Mouse (Mus musculus) intestine, postnatal 0 days (tissue): Measurements from ENCODE around the gene Rnaseh2a. TPM values are rescaled to one million over a fixed set of nuclear protein-coding genes. Genes with fewer than 3 reads are reported as not detected.

Experiments
- ATAC-seq: fragments of 200-750 bp; cut with Nextera tagmentation; 2 replicates; pipeline ENCODE4 v1.8.0; 2017; ENCODE audit warnings: mild to moderate bottlenecking, moderate TSS enrichment, moderate library complexity
- H3K27ac ChIP-seq: fragments of 300-500 bp; sonication (generic); 2 replicates; pipeline ENCODE4 v1.5.1; 2014; ENCODE audit warnings: mild to moderate bottlenecking, low read depth, low read length, moderate library complexity
- H3K27me3 ChIP-seq: fragments of 300-500 bp; sonication (generic); replicated peaks from 2 replicates; pipeline ENCODE4 v1.6.1; 2014; ENCODE audit warnings: low read length, mixed read lengths; ENCODE audit not compliant: control insufficient read depth, insufficient read depth
- H3K36me3 ChIP-seq: fragments of 300-500 bp; sonication (generic); 2 replicates; pipeline ENCODE4 v1.6.1; 2014; ENCODE audit warnings: mild to moderate bottlenecking, moderate library complexity; ENCODE audit not compliant: control insufficient read depth, insufficient read depth
- H3K4me1 ChIP-seq: fragments of 300-500 bp; sonication (generic); replicated peaks from 2 replicates; pipeline ENCODE4 v1.6.1; 2014; ENCODE audit warnings: antibody characterized with exemption, low read length, mixed read lengths; ENCODE audit not compliant: control insufficient read depth, insufficient read depth
- H3K4me2 ChIP-seq: fragments of 300-500 bp; sonication (generic); replicated peaks from 2 replicates; pipeline ENCODE4 v1.6.1; 2014; ENCODE audit warnings: low read depth, mild to moderate bottlenecking, moderate library complexity
- H3K4me3 ChIP-seq: fragments of 300-500 bp; sonication (generic); 2 replicates; pipeline ENCODE4 v1.5.1; 2014; ENCODE audit warnings: low read depth, low read length
- H3K9ac ChIP-seq: fragments of 300-500 bp; sonication (generic); 2 replicates; pipeline ENCODE4 v1.6.1; 2014; ENCODE audit warnings: mild to moderate bottlenecking, low read depth, low read length
- H3K9me3 ChIP-seq: fragments of 300-500 bp; sonication (generic); 2 replicates; pipeline ENCODE4 v1.6.1; 2016; ENCODE audit warnings: mixed run types; ENCODE audit not compliant: control insufficient read depth
- CTCF ChIP-seq: sonication (generic); IDR thresholded peaks from 2 replicates; pipeline ENCODE4 v1.5.1; 2016; ENCODE audit warnings: low read depth, mild to moderate bottlenecking, control low read depth, antibody characterized with exemption, moderate library complexity
- WGBS: fragments of 180-500 bp; shearing (Covaris S2); extraction: QIAGEN DNeasy Blood & Tissue Kit; methylation state at CpG from one replicate; pipeline ENCODE4 v1.1.7; 2014; 5-methylcytosine and 5-hydroxymethylcytosine counted together
- polyA plus RNA-seq: library from polyadenylated mRNA; unstranded; fragments of >200 nt; fragmentation: Nextera tagmentation; extraction: Ambion mirVana; gene quantifications from 2 replicates; pipeline ENCODE4 v1.2.1, GENCODE M21; 2015

The Rnaseh2a gene
- polyA plus RNA-seq, 1 experiment from 2014 or later: 53.2 TPM

GRCm38 (mm10) chr8:84917781-84918180 lies 51.8 kb downstream of the Rnaseh2a start:
- TF ChIP-seq CTCF: no peak
- H3K9ac ChIP-seq: no peak overlapping the region
- 50% methylated on average over 20 of the region's 20 CpGs for WGBS
- ATAC-seq: no peak
- H3K36me3 ChIP-seq: no peaks in the 10 kb centered on the region
- no peak overlapping the region for H3K4me3 ChIP-seq
- H3K27me3 ChIP-seq: peaks cover 9% of the 10 kb centered on the region; the same call in 1 of the 2 replicates
- no peak overlapping the region for H3K27ac ChIP-seq
- no peaks in the 10 kb centered on the region for H3K9me3 ChIP-seq
- H3K4me1 ChIP-seq: peaks cover 4% of the 10 kb centered on the region; the same call in 1 of the 2 replicates
- H3K4me2 ChIP-seq: no peak overlapping the region

- H3K4me1 ChIP-seq: peaks cover 6% of the 10 kb centered on the region; the same call in 1 of the 2 replicates
- H3K9me3 ChIP-seq: no peaks in the 10 kb centered on the region
- no peak for TF ChIP-seq CTCF
- H3K27me3 ChIP-seq: peaks cover 21% of the 10 kb centered on the region; the same call in 1 of the 2 replicates
- no peak overlapping the region for H3K27ac ChIP-seq
- no peak for ATAC-seq
- no peak overlapping the region for H3K9ac ChIP-seq
- no peaks in the 10 kb centered on the region; the same call in 1 of the 2 replicates for H3K36me3 ChIP-seq
- H3K4me3 ChIP-seq: no peak overlapping the region
- WGBS: 90% methylated on average over 8 of the region's 8 CpGs
- no peak overlapping the region for H3K4me2 ChIP-seq
Measured at GRCm38 (mm10) chr8:84915269-84915668, 54.3 kb downstream of the Rnaseh2a start.

- H3K4me3 ChIP-seq: no peak overlapping the region
- H3K4me2 ChIP-seq: peak overlapping the region; percentile 77
- 31% methylated on average over 4 of the region's 4 CpGs for WGBS
- H3K4me1 ChIP-seq: peaks cover 7% of the 10 kb centered on the region; the same call in 1 of the 2 replicates
- no peaks in the 10 kb centered on the region; the same call in 1 of the 2 replicates for H3K36me3 ChIP-seq
- no peak overlapping the region for H3K27ac ChIP-seq
- H3K27me3 ChIP-seq: peaks cover 21% of the 10 kb centered on the region; the same call in 1 of the 2 replicates
- H3K9ac ChIP-seq: no peak overlapping the region
- no peaks in the 10 kb centered on the region for H3K9me3 ChIP-seq
- ATAC-seq: no peak
- TF ChIP-seq CTCF: peak; percentile 65
Measured at GRCm38 (mm10) chr8:84913960-84914359, 55.6 kb downstream of the Rnaseh2a start.

GRCm38 (mm10) chr8:84913502-84913900 lies 56.1 kb downstream of the Rnaseh2a start:
- no peak for TF ChIP-seq CTCF
- Histone ChIP-seq H3K27me3 (peaks cover 21% of the 10 kb centered on the region; the same call in 1 of the 2 replicates), H3K4me2 (peak overlapping the region; percentile 77), H3K9ac (no peak overlapping the region), H3K9me3 (no peaks in the 10 kb centered on the region), H3K36me3 (no peaks in the 10 kb centered on the region; the same call in 1 of the 2 replicates), H3K4me1 (peaks cover 11% of the 10 kb centered on the region; the same call in 1 of the 2 replicates), H3K4me3 (peak overlapping the region; percentile 42), H3K27ac (no peak overlapping the region)
- WGBS: 7% methylated on average over 9 of the region's 9 CpGs
- no peak for ATAC-seq

DNA sequence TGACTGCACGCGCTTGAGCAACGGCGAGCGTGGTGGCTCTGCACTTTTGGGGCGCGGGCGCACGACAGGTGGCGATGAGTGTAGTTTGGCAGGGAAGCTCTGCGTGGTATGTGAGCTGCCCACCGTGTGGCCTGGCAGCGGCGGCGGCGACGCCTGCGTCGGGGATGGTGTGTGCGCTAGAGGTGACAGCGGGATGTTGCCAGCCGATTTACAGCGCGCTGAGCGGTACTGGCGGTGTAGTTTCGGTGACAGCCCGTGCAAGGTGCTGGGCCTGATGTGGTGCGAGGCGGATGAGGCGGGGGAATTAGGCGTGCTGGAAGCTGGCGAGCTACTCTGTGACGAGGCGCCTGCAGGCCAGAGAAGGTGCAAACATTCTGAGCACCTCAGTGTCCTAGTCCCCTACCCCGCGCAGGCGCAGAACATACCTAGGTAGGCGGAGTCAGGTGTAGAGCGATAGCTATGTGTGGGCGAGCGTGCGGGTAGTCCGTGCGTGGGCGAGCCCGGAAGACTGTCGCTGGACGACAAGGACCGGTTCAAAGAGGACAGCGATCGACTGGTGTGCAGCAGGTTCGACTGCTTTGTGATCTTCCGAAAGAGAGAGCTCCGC lies 56.6 kb downstream of the Rnaseh2a start:
- Histone ChIP-seq H3K9me3 (no peaks in the 10 kb centered on the region), H3K36me3 (no peaks in the 10 kb centered on the region; the same call in 1 of the 2 replicates), H3K27me3 (peaks cover 21% of the 10 kb centered on the region; the same call in 1 of the 2 replicates), H3K9ac (no peak overlapping the region), H3K4me1 (peaks cover 12% of the 10 kb centered on the region; the same call in 1 of the 2 replicates), H3K27ac (no peak overlapping the region), H3K4me2 (peak overlapping the region; percentile 77), H3K4me3 (peak overlapping the region; percentile 42)
- WGBS: 1% methylated on average over 55 of the region's 55 CpGs
- TF ChIP-seq CTCF: no peak
- peak; percentile 49 for ATAC-seq

GRCm38 (mm10) chr8:84912391-84912790 lies 57.2 kb downstream of the Rnaseh2a start:
- 29% methylated on average over 27 of the region's 27 CpGs for WGBS
- Histone ChIP-seq H3K9me3 (no peaks in the 10 kb centered on the region), H3K27ac (no peak overlapping the region), H3K36me3 (no peaks in the 10 kb centered on the region; the same call in 1 of the 2 replicates), H3K4me3 (peak overlapping the region; percentile 42), H3K27me3 (peaks cover 21% of the 10 kb centered on the region; the same call in 1 of the 2 replicates), H3K4me1 (peaks cover 12% of the 10 kb centered on the region; the same call in 1 of the 2 replicates), H3K4me2 (peak overlapping the region; percentile 77), H3K9ac (no peak overlapping the region)
- ATAC-seq: no peak
- TF ChIP-seq CTCF: no peak
